In the genomic region with DNA sequence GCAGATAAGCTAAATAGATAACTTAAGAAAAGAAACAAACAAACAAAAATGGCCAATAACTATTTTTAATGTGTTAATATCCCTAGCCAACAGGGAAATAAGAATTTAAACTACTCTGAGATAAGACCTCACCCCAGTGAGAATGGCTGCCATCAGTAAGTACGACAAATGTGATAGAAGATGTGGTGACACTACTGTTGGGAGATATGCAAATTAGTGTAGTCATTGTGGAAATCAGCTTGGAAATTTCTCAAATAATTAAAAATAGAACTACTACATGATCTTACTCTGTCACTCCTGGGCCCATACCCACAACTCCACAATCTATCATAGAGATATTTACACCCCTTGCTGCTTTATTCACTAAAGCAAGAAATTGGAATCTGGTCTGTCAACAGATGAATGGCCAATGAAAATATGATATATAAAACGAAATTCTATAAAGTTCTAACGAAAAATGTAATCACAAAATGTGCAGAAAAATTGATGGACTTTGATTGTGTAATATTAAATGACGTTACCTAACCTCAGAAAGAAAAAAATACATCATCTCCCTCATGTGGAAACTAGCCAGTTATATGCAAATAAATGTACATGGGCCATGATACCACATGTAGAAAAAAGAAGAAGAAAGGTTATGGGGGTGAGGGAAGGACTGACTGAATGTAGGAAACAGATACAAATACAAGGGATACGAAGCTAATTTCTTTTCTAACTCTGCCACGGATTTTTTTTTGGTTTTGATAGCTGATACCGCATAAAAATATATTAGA, we compare ENCODE assay signal across 25 mouse cellular contexts.
"Had no signal": no experiment of that assay in that cellular context is flagged by ENCODE, and none has a peak within 500 bp of the region (broad histone marks: within the 10 kb centered on the region; RNA-seq: fewer than 3 reads in every experiment).

No protein-coding gene starts in this region.

- ATAC-seq: hindbrain, embryonic 16.5 days; intestine, embryonic 16.5 days had no signal

- H3K9me3 ChIP-seq: heart, embryonic 13.5 days; heart, embryonic 15.5 days; kidney, embryonic 15.5 days; limb, embryonic 13.5 days; limb, embryonic 15.5 days had no signal

- H3K9ac ChIP-seq: heart, embryonic 13.5 days; heart, embryonic 15.5 days; hindbrain, embryonic 14.5 days; kidney, embryonic 15.5 days; limb, embryonic 13.5 days; limb, embryonic 15.5 days had no signal

- H3K4me1 ChIP-seq: kidney, embryonic 15.5 days; limb, embryonic 13.5 days; limb, embryonic 15.5 days had no signal

- H3K36me3 ChIP-seq: heart, embryonic 13.5 days; heart, embryonic 15.5 days; kidney, embryonic 15.5 days; limb, embryonic 13.5 days; limb, embryonic 15.5 days had no signal

- H3K27me3 ChIP-seq: heart, embryonic 13.5 days; heart, embryonic 15.5 days; kidney, embryonic 15.5 days; limb, embryonic 13.5 days; limb, embryonic 15.5 days had no signal

- H3K27ac ChIP-seq: gastrocnemius, adult 2 months; heart, adult 2 months; heart, embryonic 13.5 days; heart, embryonic 15.5 days; hindbrain, embryonic 14.5 days; kidney, embryonic 15.5 days; kidney, postnatal 0 days; limb, embryonic 13.5 days; limb, embryonic 15.5 days had no signal

- H3K4me2 ChIP-seq: heart, embryonic 11.5 days; heart, embryonic 13.5 days; heart, embryonic 15.5 days; hindbrain, embryonic 14.5 days; kidney, embryonic 15.5 days; limb, embryonic 13.5 days; limb, embryonic 15.5 days had no signal

- H3K4me3 ChIP-seq: gastrocnemius, adult 2 months; heart, adult 2 months; heart, embryonic 13.5 days; heart, embryonic 15.5 days; kidney, embryonic 15.5 days; limb, embryonic 13.5 days; limb, embryonic 15.5 days had no signal

- DNase-seq: gastrocnemius, adult 2 months; gastrocnemius, postnatal 10 days; gastrocnemius, postnatal 25 days; heart, adult 11 months; heart, adult 2 months; heart, postnatal 14 days; heart, postnatal 36 days; kidney, adult 11 months; kidney, adult 2 months; kidney, adult 9 months; kidney, postnatal 14 days; kidney, postnatal 36 days; layer of hippocampus, adult 9-11 months; layer of hippocampus, postnatal 36 days; left cerebral cortex, postnatal 4 days had no signal
